Mouse (Mus musculus) stomach, postnatal 0 days (tissue): ENCODE results near the gene Dcbld2. TPM values are rescaled to one million over a fixed set of nuclear protein-coding genes. Genes with fewer than 3 reads are reported as not detected.

Experiments used
- ATAC-seq: fragments of 200-750 bp; cut with Nextera tagmentation; 2 replicates; pipeline ENCODE4 v1.8.0; 2017; ENCODE audit not compliant: low FRiP score, low TSS enrichment
- DNase-seq: peaks from one replicate; pipeline ENCODE4 v3.0.0-alpha.2; 2016; ENCODE audit warnings: low spot score
- H3K27ac ChIP-seq: fragments of 300-500 bp; sonication (generic); replicated peaks from 2 replicates; pipeline ENCODE4 v1.5.1; 2014; ENCODE audit warnings: mild to moderate bottlenecking, control low read depth
- H3K27me3 ChIP-seq: fragments of 300-500 bp; sonication (generic); 2 replicates; pipeline ENCODE4 v1.6.1; 2014; ENCODE audit warnings: low read length; ENCODE audit not compliant: control insufficient read depth, insufficient read depth
- H3K36me3 ChIP-seq: fragments of 300-500 bp; sonication (generic); 2 replicates; pipeline ENCODE4 v1.6.1; 2014; ENCODE audit warnings: low read length, mixed read lengths; ENCODE audit not compliant: control insufficient read depth, insufficient read depth
- H3K4me1 ChIP-seq: fragments of 300-500 bp; sonication (generic); replicated peaks from 2 replicates; pipeline ENCODE4 v1.6.1; 2014; ENCODE audit warnings: antibody characterized with exemption; ENCODE audit not compliant: control insufficient read depth, insufficient read depth
- H3K4me2 ChIP-seq: fragments of 300-500 bp; sonication (generic); replicated peaks from 2 replicates; pipeline ENCODE4 v1.6.1; 2014; ENCODE audit warnings: low read depth, mild to moderate bottlenecking, control low read depth, moderate library complexity
- H3K4me3 ChIP-seq: fragments of 300-500 bp; sonication (generic); 2 replicates; pipeline ENCODE4 v1.5.1; 2014; ENCODE audit warnings: low read depth, low read length, control low read depth
- H3K9ac ChIP-seq: fragments of 300-500 bp; sonication (generic); 2 replicates; pipeline ENCODE4 v1.6.1; 2014; ENCODE audit warnings: mild to moderate bottlenecking, low read length, control low read depth, mixed read lengths
- H3K9me3 ChIP-seq: fragments of 300-500 bp; sonication (generic); 2 replicates; pipeline ENCODE4 v1.6.1; 2016; ENCODE audit warnings: low read length; ENCODE audit not compliant: control insufficient read depth
- CTCF ChIP-seq: IDR thresholded peaks from 2 replicates; pipeline ENCODE4 v1.5.1; 2016; ENCODE audit warnings: antibody characterized with exemption, low read depth, mild to moderate bottlenecking, moderate library complexity
- EP300 ChIP-seq: optimal IDR thresholded peaks from 2 replicates; pipeline ENCODE3; 2016; ENCODE audit warnings: antibody characterized with exemption
- WGBS: fragments of 180-500 bp; shearing (Covaris S2); extraction: QIAGEN DNeasy Blood & Tissue Kit; methylation state at CpG from one replicate; pipeline ENCODE4 v1.1.7; 2014; 5-methylcytosine and 5-hydroxymethylcytosine counted together
- polyA plus RNA-seq: library from polyadenylated mRNA; unstranded; fragments of >200 nt; fragmentation: Nextera tagmentation; extraction: Ambion mirVana; gene quantifications from 2 replicates; pipeline ENCODE4 v1.2.1, GENCODE M21; 2015

The Dcbld2 gene
- polyA plus RNA-seq, 1 experiment from 2014 or later, result 3.7 TPM

- Histone ChIP-seq H3K9me3 (no peaks in the 10 kb centered on the region), H3K27ac (no peak overlapping the region), H3K36me3 (no peaks in the 10 kb centered on the region), H3K27me3 (no peaks in the 10 kb centered on the region), H3K4me2 (no peak overlapping the region), H3K9ac (no peak overlapping the region), H3K4me3 (no peak overlapping the region), H3K4me1 (no peaks in the 10 kb centered on the region)
- no peak for TF ChIP-seq EP300
- TF ChIP-seq CTCF, result peak; percentile 65
- no peak for DNase-seq
- 63% methylated on average over 6 of the region's 6 CpGs for WGBS
- no peak for ATAC-seq
Observed at GRCm38 (mm10) chr16:58444735-58445134, 36.5 kb downstream of the Dcbld2 start.

- TF ChIP-seq CTCF (peak; percentile 40), EP300 (no peak)
- ATAC-seq (peak; percentile 91), DNase-seq (peak; percentile 47)
- Histone ChIP-seq H3K9ac (no peak overlapping the region), H3K4me2 (no peak overlapping the region), H3K27ac (no peak overlapping the region), H3K27me3 (no peaks in the 10 kb centered on the region), H3K4me3 (no peak overlapping the region), H3K9me3 (no peaks in the 10 kb centered on the region), H3K4me1 (no peaks in the 10 kb centered on the region), H3K36me3 (no peaks in the 10 kb centered on the region)
- 49% methylated on average over 4 of the region's 4 CpGs for WGBS
Observed at GRCm38 (mm10) chr16:58446281-58447259, 38.3 kb downstream of the Dcbld2 start.

GRCm38 (mm10) chr16:58449073-58449472, 40.8 kb downstream of the Dcbld2 start:
- DNase-seq (no peak), ATAC-seq (no peak)
- Histone ChIP-seq H3K36me3 (0 out of 2 replicates have a peak, but pooled peaks cover 3% of the 10 kb centered on the region), H3K9ac (no peak overlapping the region), H3K4me2 (no peak overlapping the region), H3K27ac (no peak overlapping the region), H3K27me3 (no peaks in the 10 kb centered on the region), H3K4me1 (no peaks in the 10 kb centered on the region), H3K9me3 (no peaks in the 10 kb centered on the region), H3K4me3 (no peak overlapping the region)
- 91% methylated on average over 4 of the region's 4 CpGs for WGBS
- TF ChIP-seq EP300, result no peak
- TF ChIP-seq CTCF, result no peak

- WGBS, result 79% methylated on average over 6 of the region's 6 CpGs
- Histone ChIP-seq H3K27ac (no peak overlapping the region), H3K4me3 (no peak overlapping the region), H3K9me3 (no peaks in the 10 kb centered on the region), H3K9ac (no peak overlapping the region), H3K4me2 (no peak overlapping the region), H3K36me3 (0 out of 2 replicates have a peak, but pooled peaks cover 3% of the 10 kb centered on the region), H3K27me3 (no peaks in the 10 kb centered on the region), H3K4me1 (no peaks in the 10 kb centered on the region)
- ATAC-seq (no peak), DNase-seq (no peak)
- TF ChIP-seq EP300 (no peak), CTCF (peak; percentile 18; the same call in 1 of the 2 replicates)
Observed at GRCm38 (mm10) chr16:58450648-58451047, 42.4 kb downstream of the Dcbld2 start.

- Histone ChIP-seq H3K9me3 (no peaks in the 10 kb centered on the region), H3K4me2 (no peak overlapping the region), H3K36me3 (0 out of 2 replicates have a peak, but pooled peaks cover 3% of the 10 kb centered on the region), H3K27me3 (no peaks in the 10 kb centered on the region), H3K9ac (no peak overlapping the region), H3K4me1 (no peaks in the 10 kb centered on the region), H3K27ac (no peak overlapping the region), H3K4me3 (no peak overlapping the region)
- DNase-seq (no peak), ATAC-seq (no peak)
- 94% methylated on average over 5 of the region's 5 CpGs for WGBS
- TF ChIP-seq EP300, result no peak
- peak; percentile 35 for TF ChIP-seq CTCF
Observed at GRCm38 (mm10) chr16:58451647-58452046, 43.4 kb downstream of the Dcbld2 start.

- 0 out of 2 replicates have a peak, but pooled peaks cover 7% of the 10 kb centered on the region for H3K36me3 ChIP-seq
- WGBS, result 54% methylated on average over 3 of the region's 3 CpGs
Observed at GRCm38 (mm10) chr16:58453138-58453537, 44.9 kb downstream of the Dcbld2 start.

More at GRCm38 (mm10) chr16:58453138-58453537, 44.9 kb downstream of the Dcbld2 start:
- no peak overlapping the region for H3K4me2 ChIP-seq
- H3K9me3 ChIP-seq, result no peaks in the 10 kb centered on the region
- DNase-seq (no peak), ATAC-seq (0 out of 2 replicates have a peak, but pooled peaks have one; percentile 40)
- no peak overlapping the region for H3K9ac ChIP-seq
- H3K27ac ChIP-seq, result no peak overlapping the region
- H3K27me3 ChIP-seq, result no peaks in the 10 kb centered on the region
- H3K4me1 ChIP-seq, result no peaks in the 10 kb centered on the region
- TF ChIP-seq EP300 (no peak), CTCF (no peak)
- H3K4me3 ChIP-seq, result no peak overlapping the region
